Mouse (Mus musculus) heart, postnatal 0 days (tissue): ENCODE results near the gene Snrnp40.

Experiments
- CTCF ChIP-seq: IDR thresholded peaks from 2 replicates; pipeline ENCODE4 v1.5.1; 2016; ENCODE audit warnings: antibody characterized with exemption, control low read depth, low read depth
- EP300 ChIP-seq: IDR thresholded peaks from 2 replicates; pipeline ENCODE4 v1.6.1; 2016; ENCODE audit warnings: antibody characterized with exemption, low read depth

DNA sequence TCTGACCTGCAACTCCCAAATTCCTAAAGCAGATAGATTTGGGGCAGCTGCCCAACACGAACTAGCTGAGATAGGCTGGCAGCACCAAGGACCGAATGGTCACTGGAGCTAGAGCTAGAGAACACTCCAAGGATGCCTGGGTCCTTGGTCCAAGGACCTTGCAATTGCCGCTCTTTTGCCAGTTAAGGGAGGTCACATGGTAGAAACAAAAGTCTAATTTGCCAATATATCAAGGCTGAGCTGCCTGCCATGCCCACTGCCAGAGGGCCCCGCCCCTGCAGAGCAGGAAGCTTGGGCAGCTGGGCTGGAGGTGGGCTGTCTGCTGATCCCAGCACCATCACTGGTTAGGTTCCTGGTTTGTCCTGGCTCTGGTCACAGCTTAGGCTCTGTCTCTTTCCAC is 46.4 kb upstream of the Snrnp40 start:
- TF ChIP-seq CTCF, result no peak
- no peak for TF ChIP-seq EP300
